Mouse (Mus musculus) cerebellum, adult 2 months (tissue): ENCODE results near the gene Proca1. TPM values are rescaled to one million over a fixed set of nuclear protein-coding genes. Genes with fewer than 3 reads are reported as not detected.

Experiments used
- DNase-seq, 2 experiments: peaks; one replicate each; pipeline ENCODE4 v3.0.0; 2021
- H3K27ac ChIP-seq: fragments of 200-500 bp; 2 replicates; pipeline ENCODE4 v1.5.1; 2012; ENCODE audit warnings: low read length, control low read depth, inconsistent platforms; ENCODE audit not compliant: insufficient read depth
- H3K27me3 ChIP-seq: fragments of 200-500 bp; 2 replicates; pipeline ENCODE4 v1.6.1; 2012; ENCODE audit warnings: inconsistent platforms, mild to moderate bottlenecking, low read length, moderate library complexity; ENCODE audit not compliant: control insufficient read depth, insufficient read depth
- H3K4me1 ChIP-seq: fragments of 200-500 bp; 2 replicates; pipeline ENCODE4 v1.6.1; 2011; ENCODE audit warnings: low read length; ENCODE audit not compliant: control insufficient read depth, insufficient read depth
- H3K4me3 ChIP-seq: fragments of 200-500 bp; replicated peaks from 2 replicates; pipeline ENCODE3; 2011; ENCODE audit warnings: mild to moderate bottlenecking, low read depth, low read length, control low read depth; ENCODE audit not compliant: insufficient read depth
- CTCF ChIP-seq: fragments of 200-500 bp; IDR thresholded peaks from 2 replicates; pipeline ENCODE4 v1.5.1; 2011; ENCODE audit warnings: low read depth, mild to moderate bottlenecking, control low read depth, low read length, moderate library complexity, borderline replicate concordance; ENCODE audit not compliant: insufficient read depth
- POLR2A ChIP-seq: fragments of 200-500 bp; IDR thresholded peaks from 2 replicates; pipeline ENCODE4 v1.6.1; 2011; ENCODE audit warnings: low read length, control low read depth, borderline replicate concordance; ENCODE audit not compliant: insufficient read depth
- WGBS: fragments of 180-500 bp; shearing (Covaris S2); methylation state at CpG from one replicate; pipeline ENCODE4 v1.1.7; 2018; 5-methylcytosine and 5-hydroxymethylcytosine counted together
- polyA plus RNA-seq: library from polyadenylated mRNA; depleted of rRNA; stranded (reverse); fragments of >200 nt; gene quantifications from 2 replicates; pipeline ENCODE4 v1.2.3, GENCODE M21; 2012

Proca1 gene
- polyA plus RNA-seq, 1 experiment = 11.7 TPM

DNA sequence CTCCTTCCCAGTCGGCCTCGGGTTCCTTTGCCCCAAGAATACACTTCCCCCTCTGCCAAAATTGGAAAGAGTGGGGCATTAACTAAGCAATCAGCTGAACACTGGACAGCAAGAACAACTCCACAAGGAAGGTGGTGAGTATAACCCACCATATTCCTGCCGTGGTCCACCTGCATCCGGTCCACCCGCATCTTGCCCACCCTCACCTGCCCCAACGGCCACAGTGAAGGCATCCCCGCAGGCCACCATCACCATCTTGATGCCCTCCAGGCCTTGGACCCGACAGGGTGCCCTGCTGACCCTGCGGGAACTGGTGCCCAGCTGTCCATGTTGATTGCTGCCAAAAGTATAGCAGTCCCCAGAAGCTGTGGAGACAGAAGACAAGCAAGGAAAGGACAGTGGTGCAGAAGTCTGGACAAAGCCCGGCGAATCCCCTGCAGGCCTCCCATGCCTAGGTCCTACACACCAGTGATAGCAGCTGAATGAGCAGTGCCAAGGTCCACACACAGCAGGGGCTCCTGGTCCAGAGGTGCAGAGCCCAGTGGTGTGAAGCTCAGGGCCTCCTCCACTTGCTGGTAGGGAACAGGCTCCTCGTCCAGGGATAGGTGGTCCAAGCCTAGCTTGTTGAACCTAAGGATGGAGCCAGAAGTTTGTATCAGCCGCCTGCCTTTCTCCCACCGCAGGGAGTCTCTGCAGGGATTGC, 25.8 kb upstream of the Proca1 start:
- H3K4me3 ChIP-seq = no peak overlapping the region
- TF ChIP-seq CTCF = no peak
- no peak for TF ChIP-seq POLR2A
- DNase-seq = no peak
- H3K27me3 ChIP-seq = no peaks in the 10 kb centered on the region
- H3K4me1 ChIP-seq = peaks cover 3% of the 10 kb centered on the region; the same call in 1 of the 2 replicates
- H3K27ac ChIP-seq = no peak overlapping the region
- WGBS = 61% methylated on average over 14 of the region's 14 CpGs

DNA sequence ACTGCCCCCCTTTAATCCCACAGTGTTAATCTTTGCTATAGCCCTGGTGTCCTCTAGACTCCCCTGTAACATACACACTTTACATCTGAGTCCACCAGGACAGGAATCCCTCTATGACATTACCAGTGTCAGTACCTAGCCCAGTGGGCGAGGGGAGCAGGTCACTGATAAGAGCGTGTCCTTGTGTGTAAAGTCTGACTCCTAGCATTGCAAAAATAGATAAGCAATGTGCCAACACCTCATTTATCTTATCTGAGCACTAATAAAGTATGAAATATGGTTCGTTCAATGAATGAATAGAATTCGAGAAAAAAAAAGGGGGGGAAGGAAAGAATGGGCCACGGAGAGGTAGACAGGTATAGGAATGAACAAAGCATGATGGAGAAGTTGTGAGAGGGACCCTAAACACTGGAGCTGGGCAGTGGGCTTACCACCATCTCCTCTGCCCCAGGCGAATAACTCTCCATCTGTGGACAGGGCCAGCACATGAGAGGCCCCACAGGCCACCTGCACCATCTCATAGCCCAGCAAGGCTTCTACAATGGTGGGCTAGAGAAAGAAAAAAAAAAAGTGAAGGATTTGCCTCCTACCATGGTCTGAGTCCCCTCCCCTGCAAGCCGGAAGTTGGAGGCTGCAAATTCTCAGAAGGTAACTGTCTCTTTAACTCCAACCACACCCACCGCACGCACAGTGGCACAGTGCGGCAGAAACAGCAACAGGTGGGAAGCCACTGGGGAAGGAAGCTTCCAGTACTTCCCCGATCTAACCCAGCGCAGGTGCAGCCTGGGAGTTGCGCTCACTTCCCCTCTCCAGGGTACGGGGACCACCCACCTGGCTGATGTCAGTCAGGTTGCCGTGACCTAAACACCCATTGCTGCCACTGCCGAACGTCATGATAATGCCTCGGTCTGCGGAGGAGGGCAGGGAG, 24.4 kb upstream of the Proca1 start:
- Histone ChIP-seq H3K27ac (no peak overlapping the region), H3K4me1 (peaks cover 3% of the 10 kb centered on the region; the same call in 1 of the 2 replicates), H3K4me3 (no peak overlapping the region), H3K27me3 (no peaks in the 10 kb centered on the region)
- WGBS = 59% methylated on average over 19 of the region's 19 CpGs
- TF ChIP-seq POLR2A (no peak), CTCF (no peak)
- no peak for DNase-seq

DNA sequence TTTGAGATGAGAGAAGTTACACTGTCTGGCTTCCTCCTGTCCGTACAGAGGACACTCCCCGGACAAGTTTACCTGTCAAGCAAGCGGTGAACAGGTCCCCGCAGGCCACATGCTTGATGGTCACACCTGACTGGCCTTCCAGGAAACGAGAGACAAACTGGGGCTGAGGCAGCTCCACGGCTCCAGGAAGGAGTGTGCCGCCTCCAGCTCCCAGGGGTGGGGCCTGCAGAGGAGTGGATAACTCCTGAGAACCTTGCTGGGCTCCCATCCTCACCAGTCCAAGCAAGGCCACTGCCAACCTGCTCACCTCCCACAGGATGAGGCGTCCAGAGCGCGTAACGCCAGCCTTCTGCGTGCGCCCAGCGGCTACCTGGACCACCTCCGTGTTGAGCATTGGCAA, 22.9 kb upstream of the Proca1 start:
- H3K27me3 ChIP-seq = no peaks in the 10 kb centered on the region
- 92% methylated on average over 15 of the region's 15 CpGs for WGBS
- peaks cover 3% of the 10 kb centered on the region; the same call in 1 of the 2 replicates for H3K4me1 ChIP-seq
- no peak for TF ChIP-seq CTCF
- TF ChIP-seq POLR2A = no peak
- no peak for DNase-seq
- no peak overlapping the region for H3K4me3 ChIP-seq
- no peak overlapping the region for H3K27ac ChIP-seq

DNA sequence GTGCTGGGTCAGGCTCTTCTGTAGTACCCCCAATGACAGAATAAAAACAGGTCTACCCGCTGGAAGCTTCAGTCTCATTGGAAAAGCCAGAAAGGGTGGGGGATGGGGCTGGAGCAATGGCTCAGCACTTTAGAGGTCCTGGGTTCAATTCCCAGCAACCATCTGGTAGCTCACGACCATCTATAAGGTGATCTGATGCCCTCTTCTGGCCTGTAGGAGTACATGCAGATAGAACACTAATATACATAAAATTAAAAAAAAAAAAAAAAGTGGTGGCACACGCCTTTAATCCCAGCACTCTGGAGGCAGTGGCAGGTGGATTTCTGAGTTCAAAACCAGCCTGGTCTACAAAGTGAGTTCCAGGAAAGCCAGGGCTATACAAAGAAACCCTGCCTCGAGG, 21.9 kb upstream of the Proca1 start:
- no peak overlapping the region for H3K27ac ChIP-seq
- peaks cover 3% of the 10 kb centered on the region; the same call in 1 of the 2 replicates for H3K4me1 ChIP-seq
- TF ChIP-seq CTCF = no peak
- TF ChIP-seq POLR2A = no peak
- WGBS = 62% methylated on average over 4 of the region's 4 CpGs
- H3K27me3 ChIP-seq = no peaks in the 10 kb centered on the region
- H3K4me3 ChIP-seq = no peak overlapping the region
- DNase-seq = no peak

DNA sequence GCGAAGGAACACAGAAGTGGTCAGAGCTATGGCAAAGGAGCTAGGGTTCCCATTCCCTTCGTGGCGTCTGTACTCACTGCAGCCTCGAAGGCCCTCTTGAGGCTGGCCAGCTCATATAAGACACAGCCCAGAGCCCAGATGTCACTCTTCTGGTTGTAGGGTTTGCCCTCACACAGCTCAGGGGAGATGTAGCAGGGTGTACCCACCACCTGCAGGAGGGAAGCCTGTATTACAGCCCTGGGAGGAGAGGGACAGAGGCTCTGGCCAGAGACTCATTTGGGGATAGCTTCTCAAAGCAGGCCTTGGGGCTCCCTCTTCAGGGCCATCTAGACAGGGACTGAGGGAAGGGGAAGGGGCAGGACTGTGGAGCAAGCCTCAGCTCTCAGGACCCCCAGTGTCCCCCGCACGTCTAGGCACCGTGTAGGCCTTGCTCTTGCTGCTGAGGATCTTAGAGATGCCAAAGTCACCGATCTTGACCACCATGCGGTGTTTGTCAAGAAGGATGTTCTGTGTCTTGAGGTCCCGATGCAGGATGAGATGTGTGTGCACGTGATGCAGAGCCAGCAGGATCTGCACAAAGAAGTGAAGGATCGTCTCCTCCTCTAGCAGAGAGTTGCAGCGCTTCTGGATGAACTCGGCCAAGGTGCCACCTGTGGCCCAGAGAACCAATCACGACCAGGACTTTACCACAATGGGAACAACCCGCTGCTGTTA, 21.0 kb upstream of the Proca1 start:
- Histone ChIP-seq H3K27me3 (no peaks in the 10 kb centered on the region), H3K4me1 (peaks cover 3% of the 10 kb centered on the region), H3K4me3 (no peak overlapping the region), H3K27ac (no peak overlapping the region)
- WGBS = 74% methylated on average over 16 of the region's 16 CpGs
- no peak for DNase-seq
- TF ChIP-seq CTCF (no peak), POLR2A (no peak)

DNA sequence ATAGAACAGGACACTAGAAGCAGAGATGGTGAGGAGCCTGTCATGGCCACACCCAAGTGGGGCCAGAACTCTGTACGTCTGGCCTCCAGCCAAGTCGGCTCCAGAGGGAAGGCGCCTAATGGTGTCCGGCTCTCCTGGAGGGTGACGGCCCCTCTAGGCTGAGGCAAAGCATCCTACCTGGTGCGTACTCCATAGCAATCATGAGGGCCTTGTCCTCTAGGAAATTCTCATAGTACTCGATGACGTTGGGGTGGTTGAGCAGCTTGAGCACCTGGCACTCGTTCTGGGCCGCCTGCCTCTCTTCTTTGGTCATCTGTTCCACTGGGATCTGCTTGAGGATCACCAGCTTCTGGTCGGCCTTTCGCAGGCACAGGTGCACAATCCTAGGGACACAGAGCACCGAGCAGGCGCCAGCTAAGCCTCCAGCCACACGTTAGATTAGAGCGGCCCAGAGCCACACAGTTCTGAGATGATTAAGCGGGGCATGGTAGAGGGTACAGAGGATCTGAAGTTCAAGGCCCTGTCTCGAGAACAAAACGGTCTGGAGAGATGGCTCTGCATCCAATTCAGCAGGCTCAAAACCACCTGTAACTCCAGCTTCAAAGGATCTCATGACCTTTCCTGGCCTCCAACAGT, 20.3 kb upstream of the Proca1 start:
- H3K27ac ChIP-seq = no peak overlapping the region
- no peak overlapping the region for H3K4me3 ChIP-seq
- H3K27me3 ChIP-seq = no peaks in the 10 kb centered on the region
- TF ChIP-seq POLR2A (no peak), CTCF (no peak)
- DNase-seq = no peak
- WGBS = 66% methylated on average over 19 of the region's 19 CpGs
- no peaks in the 10 kb centered on the region; the same call in 1 of the 2 replicates for H3K4me1 ChIP-seq

DNA sequence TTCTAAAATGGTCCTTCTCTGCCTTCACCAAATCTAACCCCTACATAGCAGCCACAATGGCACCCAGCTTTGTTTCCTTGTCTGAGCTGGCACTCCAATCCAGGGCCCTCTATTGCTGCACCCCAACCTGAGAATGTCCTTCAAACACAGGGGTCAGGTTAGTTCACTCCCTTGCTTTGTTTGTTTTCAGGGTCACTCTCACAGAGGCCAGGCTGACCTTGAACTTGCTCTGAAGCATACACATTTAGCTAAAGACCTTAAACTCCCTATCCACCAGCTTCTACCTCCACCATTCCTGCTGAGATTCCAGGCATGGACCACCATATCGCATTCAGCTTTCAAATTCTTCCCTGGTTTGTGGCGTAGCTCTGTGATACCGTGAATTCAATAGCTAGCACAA, 18.7 kb upstream of the Proca1 start:
- WGBS = 94% methylated on average over 3 of the region's 3 CpGs

More for the DNA sequence above, 18.7 kb upstream of the Proca1 start:
- Histone ChIP-seq H3K4me1 (peaks cover 5% of the 10 kb centered on the region), H3K4me3 (no peak overlapping the region), H3K27me3 (no peaks in the 10 kb centered on the region), H3K27ac (no peak overlapping the region)
- DNase-seq = no peak
- no peak for TF ChIP-seq CTCF
- no peak for TF ChIP-seq POLR2A
